Mouse (Mus musculus) limb, embryonic 11.5 days (tissue): ENCODE data around the gene Retsat. TPM values are rescaled to one million over a fixed set of nuclear protein-coding genes. Genes with fewer than 3 reads are reported as not detected.

Source experiments
- ATAC-seq: fragments of 200-750 bp; cut with Nextera tagmentation; 2 replicates; pipeline ENCODE4 v1.8.0; 2017; ENCODE audit warnings: low read depth; ENCODE audit not compliant: insufficient number of reproducible peaks, low FRiP score, low TSS enrichment
- DNase-seq: peaks from one replicate; pipeline ENCODE4 v3.0.0-alpha.2; 2015; ENCODE audit warnings: low spot score
- H3K27ac ChIP-seq: fragments of 300-500 bp; sonication (generic); replicated peaks from 2 replicates; pipeline ENCODE4 v1.5.1; 2014; ENCODE audit warnings: low read depth, mild to moderate bottlenecking, low read length
- H3K27me3 ChIP-seq: fragments of 300-500 bp; sonication (generic); 2 replicates; pipeline ENCODE4 v1.6.1; 2014; ENCODE audit warnings: mild to moderate bottlenecking, low read length, mixed read lengths; ENCODE audit not compliant: control insufficient read depth, insufficient read depth
- H3K36me3 ChIP-seq: fragments of 300-500 bp; sonication (generic); 2 replicates; pipeline ENCODE4 v1.6.1; 2014; ENCODE audit warnings: mild to moderate bottlenecking, low read length, moderate library complexity, mixed read lengths; ENCODE audit not compliant: control insufficient read depth, insufficient read depth
- H3K4me1 ChIP-seq: fragments of 300-500 bp; sonication (generic); 2 replicates; pipeline ENCODE4 v1.6.1; 2014; ENCODE audit warnings: low read length, mixed read lengths; ENCODE audit not compliant: control insufficient read depth, insufficient read depth
- H3K4me2 ChIP-seq: fragments of 300-500 bp; sonication (generic); 2 replicates; pipeline ENCODE4 v1.6.1; 2014; ENCODE audit warnings: low read depth, mild to moderate bottlenecking, moderate library complexity; ENCODE audit not compliant: severe bottlenecking
- H3K4me3 ChIP-seq: fragments of 300-500 bp; sonication (generic); 2 replicates; pipeline ENCODE4 v1.5.1; 2014; ENCODE audit warnings: low read depth, low read length
- H3K9ac ChIP-seq: fragments of 300-500 bp; sonication (generic); 2 replicates; pipeline ENCODE4 v1.6.1; 2014; ENCODE audit warnings: mild to moderate bottlenecking, low read length
- H3K9me3 ChIP-seq: fragments of 300-500 bp; sonication (generic); 2 replicates; pipeline ENCODE4 v1.6.1; 2016; ENCODE audit warnings: low read length; ENCODE audit not compliant: control insufficient read depth
- WGBS: fragments of 180-500 bp; shearing (Covaris S2); extraction: QIAGEN DNeasy Blood & Tissue Kit; methylation state at CpG from one replicate; pipeline ENCODE4 v1.1.7; 2014; 5-methylcytosine and 5-hydroxymethylcytosine counted together
- polyA plus RNA-seq: library from polyadenylated mRNA; unstranded; fragments of >200 nt; fragmentation: Nextera tagmentation; extraction: Ambion mirVana; gene quantifications from 2 replicates; pipeline ENCODE4 v1.2.1, GENCODE M21; 2014

Retsat gene
- polyA plus RNA-seq, 1 experiment from 2014 or later = 11.2 TPM

DNA sequence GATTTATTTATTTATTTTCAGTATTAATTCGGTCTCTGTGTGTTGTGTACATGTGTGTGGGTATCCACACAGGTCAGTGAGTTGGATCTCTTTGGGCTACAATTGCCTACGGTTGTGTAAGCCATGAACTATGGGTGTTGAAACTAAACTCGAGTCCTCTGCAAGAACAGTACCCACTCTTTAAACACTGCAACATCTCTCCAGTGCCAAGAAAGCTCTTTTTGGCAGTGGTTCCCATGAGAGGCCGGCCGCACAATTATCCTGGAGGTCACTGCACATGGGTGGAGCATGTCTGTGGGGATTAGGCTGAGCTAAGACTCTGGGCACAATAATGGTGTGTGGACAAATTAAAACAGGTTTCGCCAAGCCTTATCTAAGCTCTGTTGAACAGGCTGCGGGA is 55.1 kb downstream of the Retsat start:
- 83% methylated on average over 7 of the region's 7 CpGs for WGBS
- DNase-seq = no peak
- peak overlapping the region; percentile 26; the same call in 1 of the 2 replicates for H3K27ac ChIP-seq

GRCm38 (mm10) chr6:72654355-72654754 is 56.1 kb downstream of the Retsat start:
- Histone ChIP-seq H3K4me2 (no peak overlapping the region; the same call in 1 of the 2 replicates), H3K4me1 (peaks cover 46% of the 10 kb centered on the region), H3K9ac (no peak overlapping the region), H3K27ac (peak overlapping the region; percentile 85), H3K4me3 (no peak overlapping the region), H3K9me3 (no peaks in the 10 kb centered on the region), H3K36me3 (no peaks in the 10 kb centered on the region), H3K27me3 (no peaks in the 10 kb centered on the region)
- DNase-seq (no peak), ATAC-seq (no peak)
- 65% methylated on average over 6 of the region's 6 CpGs for WGBS

More for the DNA sequence above, 55.1 kb downstream of the Retsat start:
- H3K9ac ChIP-seq = no peak overlapping the region
- peaks cover 55% of the 10 kb centered on the region for H3K4me1 ChIP-seq
- no peaks in the 10 kb centered on the region for H3K36me3 ChIP-seq
- H3K9me3 ChIP-seq = no peaks in the 10 kb centered on the region
- no peaks in the 10 kb centered on the region for H3K27me3 ChIP-seq
- H3K4me2 ChIP-seq = no peak overlapping the region
- no peak overlapping the region for H3K4me3 ChIP-seq
- no peak for ATAC-seq

DNA sequence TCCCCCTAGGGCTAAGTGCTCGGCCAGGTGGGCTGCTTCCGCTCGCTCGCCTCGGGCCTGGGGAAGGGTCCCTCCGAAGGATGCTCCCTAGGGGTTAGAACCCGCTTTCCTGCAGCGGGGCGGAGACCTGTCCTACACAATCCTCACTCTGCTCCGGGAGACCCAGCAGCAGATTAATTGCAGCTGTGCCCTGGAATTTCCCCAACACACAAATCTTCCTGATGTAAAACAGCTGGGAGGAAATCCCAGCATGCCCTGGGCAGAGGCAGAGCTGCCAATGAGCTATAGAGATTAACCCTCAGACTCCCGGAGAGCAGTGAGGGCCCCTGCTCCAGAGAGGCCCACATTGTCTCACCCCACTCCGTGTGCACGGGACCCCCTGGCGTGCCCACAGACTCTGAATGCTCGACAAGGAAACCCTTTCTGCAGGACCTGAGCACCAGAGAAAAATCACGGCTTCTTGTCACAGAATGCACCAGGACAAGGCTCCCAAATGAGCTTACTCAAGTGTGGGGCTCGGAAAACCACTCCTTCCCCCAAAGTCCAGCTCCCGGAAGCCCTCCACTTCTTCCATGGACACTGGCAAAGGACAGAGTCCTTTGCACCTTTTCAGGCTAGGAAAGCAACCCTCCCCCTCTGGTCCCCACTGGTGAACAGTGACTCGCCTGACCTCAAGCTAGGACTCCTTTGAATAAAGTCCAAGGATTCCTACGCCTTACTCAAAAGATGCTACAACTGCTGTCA is 57.2 kb downstream of the Retsat start:
- ATAC-seq (peak; percentile 94), DNase-seq (peak; percentile 94)
- Histone ChIP-seq H3K9me3 (no peaks in the 10 kb centered on the region), H3K4me1 (peaks cover 42% of the 10 kb centered on the region), H3K27me3 (no peaks in the 10 kb centered on the region), H3K4me3 (peak overlapping the region; percentile 14), H3K4me2 (peak overlapping the region; percentile 46), H3K27ac (peak overlapping the region; percentile 85), H3K9ac (peak overlapping the region; percentile 40), H3K36me3 (no peaks in the 10 kb centered on the region)
- WGBS = 7% methylated on average over 20 of the region's 20 CpGs

- Histone ChIP-seq H3K27me3 (no peaks in the 10 kb centered on the region), H3K9me3 (no peaks in the 10 kb centered on the region), H3K4me1 (peaks cover 40% of the 10 kb centered on the region), H3K4me3 (no peak overlapping the region), H3K27ac (peak overlapping the region; percentile 85), H3K9ac (peak overlapping the region; percentile 38; the same call in 1 of the 2 replicates), H3K36me3 (no peaks in the 10 kb centered on the region), H3K4me2 (peak overlapping the region; percentile 46)
- ATAC-seq = peak; percentile 15; the same call in 1 of the 2 replicates
- 50% methylated on average over 7 of the region's 7 CpGs for WGBS
- DNase-seq = no peak
Measured at GRCm38 (mm10) chr6:72656053-72656442, 57.8 kb downstream of the Retsat start.

GRCm38 (mm10) chr6:72658006-72658405 is 59.7 kb downstream of the Retsat start:
- Histone ChIP-seq H3K36me3 (no peaks in the 10 kb centered on the region), H3K27ac (no peak overlapping the region), H3K9ac (no peak overlapping the region), H3K4me3 (no peak overlapping the region), H3K9me3 (no peaks in the 10 kb centered on the region), H3K4me2 (no peak overlapping the region), H3K27me3 (no peaks in the 10 kb centered on the region), H3K4me1 (peaks cover 44% of the 10 kb centered on the region)
- no peak for DNase-seq
- ATAC-seq = no peak
- WGBS = 60% methylated on average over 3 of the region's 3 CpGs

Other genes with a start within 250 kb of the Retsat start
- 10.7 and 10.8 TPM in 2 replicates for gene Tmem150a, start 243.0 kb upstream of the Retsat start, polyA plus RNA-seq
- 92.1 and 96.0 TPM in 2 replicates for gene Rnf181, start 231.5 kb upstream of the Retsat start, polyA plus RNA-seq
- 15.2 and 17.0 TPM in 2 replicates for gene Vamp5, start 218.0 kb upstream of the Retsat start, polyA plus RNA-seq
- gene Vamp8, start 207.8 kb upstream of the Retsat start, polyA plus RNA-seq = 81.4 and 87.4 TPM in 2 replicates
- 16.0 and 17.9 TPM in 2 replicates for gene Ggcx, start 184.2 kb upstream of the Retsat start, polyA plus RNA-seq
- gene Mat2a, start 158.9 kb upstream of the Retsat start, polyA plus RNA-seq = 490 and 507 TPM in 2 replicates
- 0.17 TPM in 1 of 2 replicates, not detected in the other for gene Sh2d6, start 76.8 kb upstream of the Retsat start, polyA plus RNA-seq
- gene Capg, start 54.1 kb upstream of the Retsat start, polyA plus RNA-seq = 24.5 and 26.5 TPM in 2 replicates
- 15.8 and 16.8 TPM in 2 replicates for gene Elmod3, start 62 bp upstream of the Retsat start, polyA plus RNA-seq
- 24.6 and 25.2 TPM in 2 replicates for gene Tgoln1, start 18.5 kb downstream of the Retsat start, polyA plus RNA-seq
- gene Tcf7l1, start 190.8 kb downstream of the Retsat start, polyA plus RNA-seq = 42.4 and 44.4 TPM in 2 replicates